Mouse (Mus musculus) C2C12 (cell line): ENCODE measurements around the gene Herpud2.

Experiments
- CTCF ChIP-seq: IDR thresholded peaks from one replicate; pipeline ENCODE4 v1.5.1; 2011; ENCODE audit not compliant: control insufficient read depth, insufficient read depth, insufficient read length
- FOSL1 ChIP-seq: IDR thresholded peaks from one replicate; pipeline ENCODE4 v1.8.0; 2011; ENCODE audit warnings: mild to moderate bottlenecking, low read length; ENCODE audit not compliant: poor library complexity, insufficient read depth, severe bottlenecking
- MAX ChIP-seq: IDR thresholded peaks from one replicate; pipeline ENCODE4 v1.6.1; 2011; ENCODE audit warnings: mild to moderate bottlenecking, control low read depth

DNA sequence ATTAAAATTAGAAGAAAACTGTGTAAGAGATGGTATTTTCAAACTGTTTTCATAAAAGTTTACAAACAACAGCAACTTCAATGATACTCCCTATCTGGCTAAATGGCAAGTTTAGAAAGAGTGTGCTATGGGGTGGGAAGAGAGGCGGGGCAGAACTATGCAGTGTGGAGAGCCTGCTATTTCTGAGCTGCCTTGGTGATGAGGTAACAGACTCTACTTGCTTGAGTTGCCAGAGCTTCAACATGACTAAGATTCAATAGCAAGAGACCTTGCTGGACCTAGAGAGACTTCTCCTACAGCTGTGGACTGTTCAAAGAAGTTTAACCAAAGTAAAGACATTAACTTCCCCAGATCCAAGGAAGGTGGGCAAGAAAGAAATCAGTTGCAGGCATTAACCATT, 24.9 kb upstream of the Herpud2 start:
- TF ChIP-seq CTCF (no peak), FOSL1 (no peak), MAX (no peak)
